8 mouse cellular contexts compared by ENCODE assay signal in the genomic region with DNA sequence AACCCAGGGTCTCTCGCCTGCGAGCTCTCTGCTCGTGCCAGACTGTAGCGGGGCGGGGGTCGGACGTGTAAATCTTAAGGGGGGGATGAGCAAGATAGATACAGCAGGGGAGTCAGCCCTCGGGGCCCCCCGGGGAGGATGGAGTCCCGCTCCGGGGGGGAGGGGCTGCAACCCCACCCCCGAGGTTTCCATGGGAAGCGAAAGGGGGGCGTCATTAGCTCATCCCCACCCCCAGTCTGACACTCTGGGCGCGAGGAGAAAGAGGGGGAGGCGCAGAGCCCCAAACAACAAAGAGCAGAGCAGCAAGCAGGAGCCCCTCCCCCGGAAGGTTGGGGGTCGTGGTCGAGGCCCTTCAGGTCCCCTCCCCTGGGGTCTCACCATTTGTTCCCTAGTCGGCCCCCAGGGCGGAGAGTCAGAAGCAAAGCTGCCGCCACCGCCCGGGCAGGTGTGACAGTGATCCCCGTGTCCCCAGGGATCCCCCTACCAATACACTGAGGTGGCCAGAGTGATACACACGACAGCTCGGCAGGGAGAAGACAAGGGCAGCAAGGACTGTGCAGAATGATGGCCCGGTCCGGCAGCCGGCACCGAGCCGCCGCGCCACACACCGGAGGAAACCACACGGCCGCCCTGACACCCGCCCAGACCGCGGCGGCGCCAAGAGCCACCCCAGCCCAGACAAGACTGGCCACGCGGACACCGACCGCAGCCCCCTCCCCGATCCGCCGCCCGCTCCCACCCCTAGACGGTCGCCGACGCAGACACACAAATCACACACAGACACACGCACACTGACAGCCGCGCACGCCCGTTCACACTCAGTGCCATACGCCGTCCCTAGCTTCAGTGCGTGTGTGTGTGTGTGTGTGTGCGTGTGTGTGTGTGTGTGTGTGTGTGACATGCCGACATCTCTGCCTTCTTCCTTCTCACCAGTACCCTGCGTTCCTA. TPM values are rescaled to one million over a fixed set of nuclear protein-coding genes. Genes with fewer than 3 reads are reported as not detected.
DNase-seq lines count a peak whose midpoint lies in the region; ATAC-seq lines count a peak whose summit lies in the region.

No protein-coding gene starts in this region.

- peak; percentile 40 for ATAC-seq in CD4-positive, CD25-positive, alpha-beta regulatory T cell, adult 4 months
- peak; percentile 27 for ATAC-seq in hindbrain, embryonic 15.5 days (ENCODE audit: low FRiP score, low read depth)

- peaks cover 57% of the 10 kb centered on the region for H3K4me1 ChIP-seq in hindbrain, embryonic 15.5 days (replicated peaks)
- peaks cover 61% of the 10 kb centered on the region for H3K4me1 ChIP-seq in midbrain, embryonic 10.5 days

- H3K4me3 ChIP-seq in hindbrain, embryonic 15.5 days: peak overlapping the region; percentile 66
- peak overlapping the region; percentile 66 for H3K4me3 ChIP-seq in midbrain, embryonic 10.5 days

- peak; percentile 35 for DNase-seq in kidney, adult 18-20 months
- no peak for DNase-seq in kidney, postnatal 25 days
- DNase-seq in embryo, embryonic 11 days: peak; percentile 59
- DNase-seq in midbrain, embryonic 10.5 days (ENCODE audit: low spot score): peak; percentile 56
- no peak for DNase-seq in ovary, adult 18-20 months (ENCODE audit: low spot score)
- no peak for DNase-seq in testis, postnatal 14 days (ENCODE audit: low spot score)

- peaks cover 4% of the 10 kb centered on the region; the same call in 1 of the 2 replicates for H3K27me3 ChIP-seq in hindbrain, embryonic 15.5 days
- H3K27me3 ChIP-seq in midbrain, embryonic 10.5 days (ENCODE audit: low read depth, poor library complexity, severe bottlenecking): peaks cover 99% of the 10 kb centered on the region

- no peaks in the 10 kb centered on the region for H3K9me3 ChIP-seq in hindbrain, embryonic 15.5 days
- no peaks in the 10 kb centered on the region for H3K9me3 ChIP-seq in midbrain, embryonic 10.5 days (replicated peaks)

- peak overlapping the region; percentile 91 for H3K27ac ChIP-seq in hindbrain, embryonic 15.5 days (replicated peaks)
- H3K27ac ChIP-seq in midbrain, embryonic 10.5 days (replicated peaks): peak overlapping the region; percentile 81

- no peaks in the 10 kb centered on the region for H3K36me3 ChIP-seq in hindbrain, embryonic 15.5 days
- H3K36me3 ChIP-seq in midbrain, embryonic 10.5 days: no peaks in the 10 kb centered on the region

- under 1% methylated on average over 59 of the region's 66 CpGs for WGBS in hindbrain, embryonic 15.5 days
- 1% methylated on average over 66 of the region's 66 CpGs for WGBS in midbrain, embryonic 10.5 days

- peak overlapping the region; percentile 86 for H3K4me2 ChIP-seq in hindbrain, embryonic 15.5 days

- peak overlapping the region; percentile 74 for H3K9ac ChIP-seq in hindbrain, embryonic 15.5 days

RNA-seq across cellular contexts. Expression of a gene that starts 1.3 kb away (rescaled TPM):
- not detected for polyA plus RNA-seq in CD4-positive, CD25-positive, alpha-beta regulatory T cell, adult 4 months (2017; shearing (Covaris generic))
- polyA plus RNA-seq in hindbrain, embryonic 15.5 days (2015; fragmentation: Nextera tagmentation; extraction: Ambion mirVana): 62.4 and 72.3 TPM in 2 replicates
- 3.9 and 7.0 TPM in 2 replicates for polyA plus RNA-seq in midbrain, embryonic 10.5 days (2016; fragmentation: Nextera tagmentation; extraction: Ambion mirVana)

RNA-seq across cellular contexts. Expression of a gene that starts 16.4 kb away (rescaled TPM):
- polyA plus RNA-seq in CD4-positive, CD25-positive, alpha-beta regulatory T cell, adult 4 months (2017; shearing (Covaris generic)): not detected
- 6.0 and 7.4 TPM in 2 replicates for polyA plus RNA-seq in hindbrain, embryonic 15.5 days (2015; fragmentation: Nextera tagmentation; extraction: Ambion mirVana)
- polyA plus RNA-seq in midbrain, embryonic 10.5 days (2016; fragmentation: Nextera tagmentation; extraction: Ambion mirVana): 20.5 and 21.9 TPM in 2 replicates

RNA-seq across cellular contexts. Expression of a gene that starts 28.3 kb away (rescaled TPM):
- polyA plus RNA-seq in CD4-positive, CD25-positive, alpha-beta regulatory T cell, adult 4 months (2017; shearing (Covaris generic)): 10 to 100 TPM in 1 of 2 experiments, 1 to 10 TPM in 1; 8.5 to 13.3 TPM
- 71.0 and 77.1 TPM in 2 replicates for polyA plus RNA-seq in hindbrain, embryonic 15.5 days (2015; fragmentation: Nextera tagmentation; extraction: Ambion mirVana)
- polyA plus RNA-seq in midbrain, embryonic 10.5 days (2016; fragmentation: Nextera tagmentation; extraction: Ambion mirVana): 30.5 and 34.9 TPM in 2 replicates

RNA-seq across cellular contexts. Expression of a gene that starts 40.3 kb away (rescaled TPM):
- under 1 TPM in 1 of 2 experiments, not detected in 1; 0.42 TPM for polyA plus RNA-seq in CD4-positive, CD25-positive, alpha-beta regulatory T cell, adult 4 months (2017; shearing (Covaris generic))
- polyA plus RNA-seq in hindbrain, embryonic 15.5 days (2015; fragmentation: Nextera tagmentation; extraction: Ambion mirVana): 0.09 and 0.34 TPM in 2 replicates
- polyA plus RNA-seq in midbrain, embryonic 10.5 days (2016; fragmentation: Nextera tagmentation; extraction: Ambion mirVana): 0.11 and 0.12 TPM in 2 replicates

RNA-seq across cellular contexts. Expression of a gene that starts 40.5 kb away (rescaled TPM):
- not detected for polyA plus RNA-seq in CD4-positive, CD25-positive, alpha-beta regulatory T cell, adult 4 months (2017; shearing (Covaris generic))
- 8.9 and 9.1 TPM in 2 replicates for polyA plus RNA-seq in hindbrain, embryonic 15.5 days (2015; fragmentation: Nextera tagmentation; extraction: Ambion mirVana)
- 11.8 TPM in 2 replicates for polyA plus RNA-seq in midbrain, embryonic 10.5 days (2016; fragmentation: Nextera tagmentation; extraction: Ambion mirVana)

Comparison
In these comparisons a context has a peak if more than half of its experiments do, and no peak if none do; other contexts are left out.
1. DNase-seq: peak in kidney, adult 18-20 months (single experiment), embryo, embryonic 11 days (single experiment) and midbrain, embryonic 10.5 days (single experiment); none in kidney, postnatal 25 days (0 of 2), ovary, adult 18-20 months (single experiment) and testis, postnatal 14 days (single experiment).